Mouse (Mus musculus): ENCODE measurements around the gene Glis2. TPM values are rescaled to one million over a fixed set of nuclear protein-coding genes. Genes with fewer than 3 reads are reported as not detected.
"Not testable (repeated sequence)": the region's sequence is repeated elsewhere in the genome, so short reads cannot be mapped to it uniquely, and the experiment has no call there.

The Glis2 gene
- polyA plus RNA-seq, 1 experiment from 2014 or later: 29.2 TPM

DNA sequence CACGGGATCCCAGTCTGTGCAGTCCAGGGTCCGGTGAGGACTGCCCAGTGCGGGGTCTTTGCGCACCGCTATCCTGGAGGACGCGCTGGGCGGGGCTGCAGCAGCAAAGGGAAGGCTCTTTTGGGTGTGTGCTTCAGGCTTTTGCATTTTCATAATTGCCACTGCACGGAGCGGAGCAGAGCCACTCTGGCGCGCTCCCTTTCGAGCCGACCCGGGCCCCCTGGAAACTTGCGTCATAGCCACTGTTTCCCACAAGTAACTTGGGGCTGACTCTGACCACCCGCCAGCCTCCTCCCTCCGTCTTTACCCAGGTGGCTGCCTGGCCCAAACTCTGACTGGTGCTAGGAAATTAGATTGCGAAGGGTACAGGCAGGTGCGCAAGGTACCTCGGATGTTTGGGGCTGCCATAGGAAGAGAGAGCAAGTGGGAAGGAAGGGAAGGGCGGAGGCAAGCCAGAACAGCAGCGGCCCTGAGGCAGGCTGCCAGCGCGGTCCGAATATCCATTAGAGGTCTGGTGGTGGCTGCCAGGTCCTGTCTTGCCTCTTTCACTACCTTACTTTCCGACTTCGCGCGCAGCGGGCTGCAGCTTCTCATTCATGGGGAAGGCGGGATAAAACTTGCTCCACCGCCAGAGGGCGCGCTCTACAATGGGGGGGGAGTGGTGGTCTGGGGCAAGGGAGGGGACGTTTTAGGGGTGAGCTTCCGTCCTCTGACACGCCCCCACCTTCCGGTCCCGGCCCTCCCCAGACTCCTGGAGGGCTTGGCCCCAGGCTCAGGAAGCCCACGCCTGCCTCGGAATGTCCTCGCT, 34.2 kb upstream of the Glis2 start:
- H3K9ac ChIP-seq: peak overlapping the region; percentile 84
- WGBS: under 1% methylated on average over 43 of the region's 43 CpGs
- H3K4me3 ChIP-seq (ENCODE audit: low read depth, low read length): peak overlapping the region; percentile 77
- TF ChIP-seq CTCF (IDR thresholded peaks at IDR 0.05; ENCODE audit: low read depth): peak; percentile 83
- ATAC-seq (ENCODE audit: insufficient read depth) (peak; percentile 48), DNase-seq (peak; percentile 83)
- peak overlapping the region; percentile 97 for H3K4me2 ChIP-seq
- H3K9me3 ChIP-seq (ENCODE audit: low read depth, low read length): no peaks in the 10 kb centered on the region
- peaks cover 7% of the 10 kb centered on the region; the same call in 1 of the 2 replicates for H3K36me3 ChIP-seq (ENCODE audit: insufficient read depth)
- H3K4me1 ChIP-seq (ENCODE audit: insufficient read depth): peaks cover 7% of the 10 kb centered on the region
- peak overlapping the region; percentile 89 for H3K27ac ChIP-seq (ENCODE audit: low read depth)
- H3K27me3 ChIP-seq (ENCODE audit: insufficient read depth, low read length): no peaks in the 10 kb centered on the region

DNA sequence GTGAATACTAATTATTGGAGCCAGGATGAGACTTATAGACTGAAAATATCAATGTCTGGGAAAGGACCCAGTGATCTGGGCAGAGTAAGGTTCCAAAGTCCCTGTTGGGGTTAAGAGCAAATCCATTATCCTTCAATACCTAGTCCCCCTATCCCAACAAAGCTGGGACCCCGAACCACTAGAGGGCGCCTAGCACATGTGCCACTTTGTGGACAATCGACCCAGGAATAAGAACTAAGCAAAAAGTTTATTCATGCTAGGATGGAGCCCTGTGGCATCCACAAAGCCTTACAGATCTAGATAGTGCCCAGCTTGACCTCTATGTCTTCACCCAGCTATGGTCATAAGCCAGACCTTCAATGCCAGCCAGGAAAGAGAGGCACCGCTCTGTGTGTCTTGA, 26.6 kb upstream of the Glis2 start:
- H3K9me3 ChIP-seq (ENCODE audit: low read depth, low read length): no peaks in the 10 kb centered on the region
- no peaks in the 10 kb centered on the region for H3K27me3 ChIP-seq (ENCODE audit: insufficient read depth, low read length)
- no peaks in the 10 kb centered on the region for H3K36me3 ChIP-seq (ENCODE audit: insufficient read depth)
- H3K27ac ChIP-seq (ENCODE audit: low read depth): no peak overlapping the region
- ATAC-seq (ENCODE audit: insufficient read depth) (peak; percentile 45), DNase-seq (peak; percentile 96)
- 18% methylated on average over 4 of the region's 4 CpGs for WGBS
- peaks cover 8% of the 10 kb centered on the region; the same call in 1 of the 2 replicates for H3K4me1 ChIP-seq (ENCODE audit: insufficient read depth)
- no peak overlapping the region for H3K9ac ChIP-seq
- H3K4me3 ChIP-seq (ENCODE audit: low read depth, low read length): no peak overlapping the region
- TF ChIP-seq CTCF (IDR thresholded peaks at IDR 0.05; ENCODE audit: low read depth): peak; percentile 92
- H3K4me2 ChIP-seq: no peak overlapping the region

DNA sequence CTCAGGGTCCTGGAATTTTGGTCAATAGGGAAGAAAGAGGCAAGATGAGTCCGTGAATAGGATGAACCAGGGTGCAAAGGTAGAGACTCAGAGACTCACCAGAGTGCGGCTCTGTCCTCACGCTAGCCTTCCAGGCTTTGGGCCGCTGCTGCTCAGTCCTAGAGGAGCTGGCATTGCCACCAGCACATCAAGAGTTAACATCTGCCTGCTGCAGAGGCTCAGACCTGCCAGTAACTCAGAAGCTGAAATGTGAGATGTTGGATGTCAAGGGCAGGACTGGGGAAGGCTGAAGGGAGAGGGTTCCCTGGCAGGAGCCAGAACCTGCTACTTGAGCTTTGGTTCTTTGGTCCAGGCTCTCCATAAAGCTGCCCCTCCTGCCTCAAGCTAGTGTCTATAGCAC, 23.8 kb upstream of the Glis2 start:
- H3K4me3 ChIP-seq (ENCODE audit: low read depth, low read length): no peak overlapping the region
- DNase-seq (peak; percentile 34), ATAC-seq (ENCODE audit: insufficient read depth) (peak; percentile 74; the same call in 1 of the 2 replicates)
- H3K9ac ChIP-seq: no peak overlapping the region
- H3K9me3 ChIP-seq (ENCODE audit: low read depth, low read length): no peaks in the 10 kb centered on the region
- no peak for TF ChIP-seq CTCF (IDR thresholded peaks at IDR 0.05; ENCODE audit: low read depth)
- no peak overlapping the region for H3K4me2 ChIP-seq
- WGBS: 47% methylated on average over 4 of the region's 4 CpGs
- H3K4me1 ChIP-seq (ENCODE audit: insufficient read depth): peaks cover 8% of the 10 kb centered on the region; the same call in 1 of the 2 replicates
- no peaks in the 10 kb centered on the region for H3K36me3 ChIP-seq (ENCODE audit: insufficient read depth)
- H3K27ac ChIP-seq (ENCODE audit: low read depth): no peak overlapping the region
- no peaks in the 10 kb centered on the region for H3K27me3 ChIP-seq (ENCODE audit: insufficient read depth, low read length)

DNA sequence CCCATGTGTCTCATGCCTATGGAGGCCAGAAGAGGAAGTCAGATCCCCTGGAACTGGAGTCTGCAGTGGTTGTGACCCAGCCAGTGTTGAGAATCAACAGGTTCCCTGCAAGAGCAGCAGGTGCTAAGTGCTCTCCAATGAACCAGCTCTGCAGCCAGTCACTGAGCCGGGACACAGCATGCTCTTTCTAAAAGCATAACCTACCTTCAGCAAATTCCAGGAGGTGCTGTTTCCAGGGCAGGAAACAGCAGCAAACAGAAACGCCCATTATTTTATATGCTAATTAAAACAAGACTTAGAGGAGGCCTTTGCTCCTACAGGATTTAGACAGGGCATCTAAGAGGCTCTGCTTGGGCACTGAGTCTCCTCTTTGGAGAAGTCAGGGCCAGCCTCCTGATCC, 18.5 kb upstream of the Glis2 start:
- DNase-seq (no peak), ATAC-seq (ENCODE audit: insufficient read depth) (no peak)
- no peaks in the 10 kb centered on the region for H3K9me3 ChIP-seq (ENCODE audit: low read depth, low read length)
- H3K36me3 ChIP-seq (ENCODE audit: insufficient read depth): no peaks in the 10 kb centered on the region
- H3K4me2 ChIP-seq: no peak overlapping the region
- 57% methylated on average over 2 of the region's 2 CpGs for WGBS
- H3K9ac ChIP-seq: no peak overlapping the region
- no peak for TF ChIP-seq CTCF (IDR thresholded peaks at IDR 0.05; ENCODE audit: low read depth)
- no peaks in the 10 kb centered on the region for H3K27me3 ChIP-seq (ENCODE audit: insufficient read depth, low read length)
- no peak overlapping the region for H3K27ac ChIP-seq (ENCODE audit: low read depth)
- H3K4me1 ChIP-seq (ENCODE audit: insufficient read depth): peaks cover 3% of the 10 kb centered on the region; the same call in 1 of the 2 replicates
- H3K4me3 ChIP-seq (ENCODE audit: low read depth, low read length): no peak overlapping the region

DNA sequence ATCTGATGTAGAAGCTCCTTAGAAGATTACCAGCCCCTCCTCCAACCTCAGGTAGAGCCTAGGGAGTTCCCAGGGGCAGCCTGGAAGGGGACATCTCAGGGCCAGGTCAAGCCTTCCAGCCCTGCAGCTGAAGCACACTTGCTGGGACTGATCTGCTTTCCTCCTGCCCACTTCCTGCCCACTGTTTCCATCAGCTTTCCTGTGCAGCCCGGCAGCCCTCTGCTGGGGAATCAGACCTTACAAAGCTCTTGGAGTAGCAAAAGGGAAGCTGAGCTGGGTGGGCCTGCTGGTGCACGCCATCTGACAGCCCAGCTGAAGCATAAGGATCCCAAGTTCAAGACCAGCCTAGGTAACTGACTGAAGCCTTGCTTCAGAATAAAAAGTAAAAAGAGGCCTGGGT, 17.6 kb upstream of the Glis2 start:
- no peaks in the 10 kb centered on the region for H3K9me3 ChIP-seq (ENCODE audit: low read depth, low read length)
- ATAC-seq (ENCODE audit: insufficient read depth) (no peak), DNase-seq (no peak)
- no peak overlapping the region for H3K9ac ChIP-seq
- H3K27me3 ChIP-seq (ENCODE audit: insufficient read depth, low read length): no peaks in the 10 kb centered on the region
- no peaks in the 10 kb centered on the region for H3K36me3 ChIP-seq (ENCODE audit: insufficient read depth)
- H3K27ac ChIP-seq (ENCODE audit: low read depth): no peak overlapping the region
- no peak overlapping the region for H3K4me2 ChIP-seq
- 45% methylated on average over 2 of the region's 2 CpGs for WGBS
- no peaks in the 10 kb centered on the region for H3K4me1 ChIP-seq (ENCODE audit: insufficient read depth)
- no peak; the same call in 1 of the 2 replicates for TF ChIP-seq CTCF (IDR thresholded peaks at IDR 0.05; ENCODE audit: low read depth)
- H3K4me3 ChIP-seq (ENCODE audit: low read depth, low read length): no peak overlapping the region

DNA sequence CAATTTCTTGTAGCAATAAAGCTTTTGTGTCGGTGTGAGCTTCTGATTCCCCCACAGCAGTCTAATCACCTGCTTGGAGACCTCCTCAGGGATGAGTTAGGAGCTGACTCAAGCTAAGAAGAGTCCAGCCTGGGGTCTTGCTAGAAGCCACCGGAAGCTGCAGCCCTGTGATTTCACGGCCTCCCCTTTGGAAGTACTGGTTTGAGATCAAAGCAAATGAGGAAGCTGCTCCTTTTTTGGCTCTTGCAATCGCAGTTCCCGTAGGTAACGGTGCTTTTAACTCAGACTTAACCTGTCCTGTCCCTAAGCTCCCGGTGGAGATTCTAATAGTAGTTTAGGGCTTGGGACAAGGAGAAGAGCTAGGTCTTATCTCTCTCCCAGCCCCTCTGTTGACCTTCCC, 15.9 kb upstream of the Glis2 start:
- no peak for TF ChIP-seq CTCF (IDR thresholded peaks at IDR 0.05; ENCODE audit: low read depth)
- H3K4me2 ChIP-seq: no peak overlapping the region
- WGBS: 43% methylated on average over 7 of the region's 7 CpGs
- no peaks in the 10 kb centered on the region for H3K27me3 ChIP-seq (ENCODE audit: insufficient read depth, low read length)
- H3K9me3 ChIP-seq (ENCODE audit: low read depth, low read length): no peaks in the 10 kb centered on the region
- ATAC-seq (ENCODE audit: insufficient read depth) (no peak), DNase-seq (no peak)
- H3K9ac ChIP-seq: no peak overlapping the region
- H3K4me3 ChIP-seq (ENCODE audit: low read depth, low read length): no peak overlapping the region
- H3K27ac ChIP-seq (ENCODE audit: low read depth): no peak overlapping the region
- H3K4me1 ChIP-seq (ENCODE audit: insufficient read depth): no peaks in the 10 kb centered on the region
- no peaks in the 10 kb centered on the region for H3K36me3 ChIP-seq (ENCODE audit: insufficient read depth)

DNA sequence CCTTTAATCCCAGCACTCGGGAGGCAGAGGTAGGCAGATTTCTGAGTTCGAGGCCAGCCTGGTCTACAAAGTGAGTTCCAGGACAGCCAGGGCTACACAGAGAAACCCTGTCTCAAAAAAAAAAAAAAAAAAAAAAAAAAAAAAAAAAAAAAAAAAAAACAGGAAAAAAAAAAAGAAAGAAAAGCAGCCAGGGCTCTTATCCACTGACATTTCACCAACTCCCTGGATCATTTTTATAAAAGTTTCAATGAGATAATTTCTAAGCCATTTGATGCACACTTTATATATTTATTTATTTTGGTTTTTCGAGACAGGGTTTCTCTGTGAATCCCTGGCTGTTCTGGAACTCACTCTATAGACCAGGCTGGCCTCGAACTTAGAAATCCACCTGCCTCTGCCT, 13.3 kb upstream of the Glis2 start:
- not testable (repeated sequence) for H3K27me3 ChIP-seq (ENCODE audit: insufficient read depth, low read length)

More for the DNA sequence above, 13.3 kb upstream of the Glis2 start:
- DNase-seq; H3K4me3 ChIP-seq (ENCODE audit: low read depth, low read length); H3K4me1 ChIP-seq (ENCODE audit: insufficient read depth); H3K4me2 ChIP-seq; ATAC-seq (ENCODE audit: insufficient read depth); H3K9me3 ChIP-seq (ENCODE audit: low read depth, low read length); H3K27ac ChIP-seq (ENCODE audit: low read depth); H3K36me3 ChIP-seq (ENCODE audit: insufficient read depth); H3K9ac ChIP-seq: not testable (repeated sequence)
- WGBS: 89% methylated on average over 3 of the region's 4 CpGs

Data from lung, embryonic 14.5 days (tissue).